Mouse (Mus musculus) liver, postnatal 0 days (tissue): Measurements from ENCODE around the gene Tox2. TPM values are rescaled to one million over a fixed set of nuclear protein-coding genes. Genes with fewer than 3 reads are reported as not detected.

Source experiments
- ATAC-seq: fragments of 200-750 bp; cut with Nextera tagmentation; 2 replicates; pipeline ENCODE4 v1.8.0; 2017; ENCODE audit warnings: mild to moderate bottlenecking, moderate library complexity
- DNase-seq: peaks from one replicate; pipeline ENCODE4 v3.0.0-alpha.2; 2016
- H3K27ac ChIP-seq: fragments of 300-500 bp; sonication (generic); 2 replicates; pipeline ENCODE4 v1.5.1; 2014; ENCODE audit warnings: antibody characterized with exemption, moderate library complexity, mild to moderate bottlenecking, low read depth
- H3K27me3 ChIP-seq: fragments of 300-500 bp; sonication (generic); 2 replicates; pipeline ENCODE4 v1.6.1; 2014; ENCODE audit warnings: low read length, control low read depth, mixed read lengths; ENCODE audit not compliant: insufficient read depth
- H3K36me3 ChIP-seq: fragments of 300-500 bp; sonication (generic); replicated peaks from 2 replicates; pipeline ENCODE4 v1.6.1; 2014; ENCODE audit warnings: mild to moderate bottlenecking, control low read depth, low read length, moderate library complexity, mixed read lengths; ENCODE audit not compliant: insufficient read depth
- H3K4me1 ChIP-seq: fragments of 300-500 bp; sonication (generic); 2 replicates; pipeline ENCODE4 v1.6.1; 2014; ENCODE audit warnings: antibody characterized with exemption, mild to moderate bottlenecking, control low read depth; ENCODE audit not compliant: insufficient read depth
- H3K4me2 ChIP-seq: fragments of 300-500 bp; sonication (generic); 2 replicates; pipeline ENCODE4 v1.6.1; 2014; ENCODE audit warnings: low read depth, mild to moderate bottlenecking, low read length, moderate library complexity, mixed read lengths
- H3K4me3 ChIP-seq: fragments of 300-500 bp; sonication (generic); 2 replicates; pipeline ENCODE4 v1.5.1; 2014; ENCODE audit warnings: low read depth, low read length
- H3K9ac ChIP-seq: fragments of 300-500 bp; sonication (generic); replicated peaks from 2 replicates; pipeline ENCODE4 v1.6.1; 2014; ENCODE audit warnings: mild to moderate bottlenecking, moderate library complexity
- H3K9me3 ChIP-seq: fragments of 300-500 bp; sonication (generic); 2 replicates; pipeline ENCODE4 v1.6.1; 2016; ENCODE audit warnings: mild to moderate bottlenecking, control low read depth, low read length, mixed read lengths
- CTCF ChIP-seq: sonication (generic); IDR thresholded peaks from 2 replicates; pipeline ENCODE4 v1.5.1; 2016; ENCODE audit warnings: antibody characterized with exemption, low read depth
- EP300 ChIP-seq: IDR thresholded peaks from 2 replicates; pipeline ENCODE4 v1.6.1; 2016; ENCODE audit warnings: antibody characterized with exemption, low read depth, mild to moderate bottlenecking
- WGBS: fragments of 180-500 bp; shearing (Covaris S2); extraction: QIAGEN DNeasy Blood & Tissue Kit; methylation state at CpG from one replicate; pipeline ENCODE4 v1.1.7; 2014; ENCODE audit not compliant: insufficient replicate concordance; 5-methylcytosine and 5-hydroxymethylcytosine counted together
- polyA plus RNA-seq: library from polyadenylated mRNA; unstranded; fragments of >200 nt; fragmentation: Nextera tagmentation; extraction: Ambion mirVana; gene quantifications from 2 replicates; pipeline ENCODE4 v1.2.1, GENCODE M21; 2015

Gene Tox2
- polyA plus RNA-seq, 1 experiment from 2014 or later: 0.38 TPM

GRCm38 (mm10) chr2:163360858-163361623 lies 158.1 kb downstream of the Tox2 start:
- Histone ChIP-seq H3K9ac (no peak overlapping the region), H3K4me2 (no peak overlapping the region), H3K4me3 (no peak overlapping the region), H3K36me3 (no peaks in the 10 kb centered on the region), H3K9me3 (no peaks in the 10 kb centered on the region), H3K4me1 (0 out of 2 replicates have a peak, but pooled peaks cover 4% of the 10 kb centered on the region), H3K27me3 (no peaks in the 10 kb centered on the region), H3K27ac (no peak overlapping the region)
- DNase-seq: no peak
- ATAC-seq: no peak
- no peak for TF ChIP-seq CTCF
- no peak for TF ChIP-seq EP300
- 85% methylated on average over 16 of the region's 16 CpGs for WGBS

DNA sequence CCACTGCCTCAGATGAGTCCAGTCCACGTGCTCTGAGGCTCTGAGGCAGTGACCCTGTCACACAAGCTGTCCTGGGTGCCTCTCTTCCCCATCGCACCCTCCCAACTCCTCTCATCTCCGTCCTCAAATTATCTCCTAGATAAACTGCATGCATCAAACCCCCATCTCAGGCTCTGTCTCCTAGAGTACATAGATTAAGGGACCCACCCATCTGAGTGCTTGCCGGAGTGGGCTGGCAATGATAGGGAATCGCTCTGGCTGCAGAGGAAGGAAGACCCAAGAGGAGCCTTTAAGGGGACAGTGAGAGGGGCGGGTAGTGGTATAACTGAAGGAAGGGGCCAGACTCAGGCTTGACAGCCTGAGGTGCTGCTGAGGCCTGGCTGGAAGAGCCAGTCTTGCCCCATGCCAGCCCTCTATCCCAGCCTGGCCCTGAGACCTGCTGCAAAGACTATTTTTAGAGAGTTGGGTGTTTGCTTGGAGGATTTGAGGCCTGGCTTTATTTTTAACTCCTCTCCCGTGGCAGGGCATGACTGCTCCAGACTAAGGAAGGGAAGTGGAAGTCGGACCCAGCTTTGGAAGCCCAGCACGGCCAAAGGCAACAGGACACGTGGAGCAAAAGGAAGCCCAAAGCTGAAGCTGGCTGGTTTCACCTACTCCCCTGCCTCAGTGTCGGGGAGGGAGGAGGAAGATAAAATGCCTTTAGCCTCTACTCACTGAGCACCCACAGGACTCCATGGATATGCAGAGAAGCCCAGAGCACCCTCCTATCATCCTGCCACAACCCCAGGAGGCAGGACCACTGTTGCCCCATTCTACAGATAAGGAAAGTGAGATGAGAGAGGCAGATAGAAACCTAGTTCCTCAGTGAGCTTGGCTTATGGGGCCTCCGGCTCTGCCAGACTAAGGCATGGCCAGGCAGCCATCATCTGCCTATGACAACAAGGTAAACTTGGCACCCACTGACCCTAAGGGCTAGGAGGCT lies 160.3 kb downstream of the Tox2 start:
- no peaks in the 10 kb centered on the region for H3K36me3 ChIP-seq
- 0 out of 2 replicates have a peak overlapping the region, but pooled peaks have one; percentile 27 for H3K4me2 ChIP-seq
- H3K27ac ChIP-seq: no peak overlapping the region
- WGBS: 50% methylated on average over 12 of the region's 12 CpGs
- 0 out of 2 replicates have a peak, but pooled peaks cover 4% of the 10 kb centered on the region for H3K4me1 ChIP-seq
- H3K27me3 ChIP-seq: no peaks in the 10 kb centered on the region
- DNase-seq (no peak), ATAC-seq (peak; percentile 28)
- H3K9me3 ChIP-seq: no peaks in the 10 kb centered on the region
- no peak overlapping the region for H3K4me3 ChIP-seq
- TF ChIP-seq CTCF: no peak
- TF ChIP-seq EP300: 0 out of 2 replicates have a peak, but pooled peaks have one; percentile 12
- no peak overlapping the region for H3K9ac ChIP-seq

DNA sequence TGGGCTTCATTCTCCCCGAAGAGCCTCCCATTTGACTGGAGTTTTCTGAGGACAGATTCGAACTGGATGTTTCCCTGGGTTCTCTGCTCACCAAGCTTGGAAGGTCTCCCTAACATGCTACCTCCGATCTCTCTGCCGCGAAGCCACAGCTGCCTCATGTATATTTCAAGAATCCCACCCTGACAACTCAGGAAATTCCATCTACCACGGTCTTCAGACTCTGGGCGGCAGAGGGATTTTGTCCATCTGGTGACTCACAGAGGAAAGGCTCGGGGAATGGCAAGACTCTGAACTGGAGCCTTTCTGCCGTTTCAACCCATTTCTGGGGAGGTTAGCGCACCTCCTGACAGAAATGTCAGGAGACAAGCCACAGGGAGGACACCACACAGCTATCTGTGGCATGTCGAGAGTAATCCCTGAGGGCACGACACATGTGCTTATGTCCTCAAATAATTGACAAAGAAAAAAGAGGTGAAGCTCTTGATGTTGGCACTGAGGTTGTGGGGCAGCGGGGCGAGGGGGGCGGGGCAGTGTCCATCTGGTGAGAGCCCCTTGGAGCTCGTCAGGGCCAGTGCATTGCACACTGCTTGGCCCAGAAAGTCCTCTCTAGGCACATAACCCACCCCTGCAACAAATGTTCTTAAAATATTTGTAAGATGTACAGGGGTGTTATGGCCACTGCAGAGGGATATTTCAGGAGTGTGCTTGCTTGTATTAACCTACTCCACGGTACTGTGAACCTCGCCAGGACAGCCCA lies 162.0 kb downstream of the Tox2 start:
- no peaks in the 10 kb centered on the region for H3K9me3 ChIP-seq
- ATAC-seq (no peak), DNase-seq (no peak)
- no peaks in the 10 kb centered on the region for H3K27me3 ChIP-seq
- H3K9ac ChIP-seq: no peak overlapping the region
- no peak overlapping the region for H3K4me3 ChIP-seq
- no peaks in the 10 kb centered on the region for H3K36me3 ChIP-seq
- WGBS: 67% methylated on average over 18 of the region's 18 CpGs
- no peaks in the 10 kb centered on the region for H3K4me1 ChIP-seq
- TF ChIP-seq CTCF: no peak
- no peak for TF ChIP-seq EP300
- H3K27ac ChIP-seq: no peak overlapping the region
- no peak overlapping the region for H3K4me2 ChIP-seq

DNA sequence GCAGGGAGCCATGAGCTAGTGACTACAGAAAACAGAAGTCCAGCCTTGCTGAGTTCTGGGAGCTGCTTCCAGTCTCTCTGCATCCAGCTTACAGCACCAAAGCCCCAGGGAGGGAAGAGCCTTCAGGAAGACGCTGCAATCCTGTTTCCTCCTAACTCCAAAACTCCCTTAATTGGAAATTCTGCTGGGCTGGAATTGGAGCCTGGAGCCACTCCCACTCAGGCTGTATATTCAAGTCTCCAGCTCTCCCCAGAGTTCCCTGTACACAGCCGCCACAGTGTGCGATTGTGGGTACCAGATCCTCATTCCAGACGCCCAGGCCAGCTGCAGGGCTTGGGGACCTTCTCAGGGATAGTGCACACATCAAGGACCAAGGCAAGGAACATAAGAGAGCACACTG lies 167.2 kb downstream of the Tox2 start:
- no peak overlapping the region for H3K4me3 ChIP-seq
- no peak overlapping the region for H3K27ac ChIP-seq
- no peak for ATAC-seq
- no peak for DNase-seq
- H3K4me2 ChIP-seq: no peak overlapping the region
- no peak for TF ChIP-seq CTCF
- 48% methylated on average over 4 of the region's 4 CpGs for WGBS
- no peaks in the 10 kb centered on the region for H3K36me3 ChIP-seq
- no peaks in the 10 kb centered on the region for H3K4me1 ChIP-seq
- H3K9me3 ChIP-seq: no peaks in the 10 kb centered on the region
- no peak overlapping the region for H3K9ac ChIP-seq
- peaks cover 12% of the 10 kb centered on the region; the same call in 1 of the 2 replicates for H3K27me3 ChIP-seq

- Histone ChIP-seq H3K9ac (no peak overlapping the region), H3K4me3 (no peak overlapping the region), H3K36me3 (no peaks in the 10 kb centered on the region), H3K27ac (no peak overlapping the region), H3K9me3 (no peaks in the 10 kb centered on the region), H3K27me3 (peaks cover 27% of the 10 kb centered on the region), H3K4me1 (no peaks in the 10 kb centered on the region), H3K4me2 (no peak overlapping the region)
- 65% methylated on average over 1 of the region's 1 CpGs for WGBS
- TF ChIP-seq CTCF: no peak
- ATAC-seq (no peak), DNase-seq (no peak)
Measured at GRCm38 (mm10) chr2:163372627-163373026, 169.7 kb downstream of the Tox2 start.

Other genes with a start within 250 kb of the Tox2 start
- 9.4 and 14.0 TPM in 2 replicates for gene Sgk2, start 215.8 kb upstream of the Tox2 start, polyA plus RNA-seq
- 18.4 and 19.5 TPM in 2 replicates for gene Ift52, start 185.8 kb upstream of the Tox2 start, polyA plus RNA-seq
- gene Mybl2, start 148.4 kb upstream of the Tox2 start, polyA plus RNA-seq: 23.2 and 24.2 TPM in 2 replicates
- gene Gtsf1l, start 115.3 kb upstream of the Tox2 start, polyA plus RNA-seq: not detected in 2 replicates
- gene Jph2, start 194.9 kb downstream of the Tox2 start, polyA plus RNA-seq: 0.11 and 0.19 TPM in 2 replicates
- 42.6 and 50.4 TPM in 2 replicates for gene Oser1, start 221.6 kb downstream of the Tox2 start, polyA plus RNA-seq
- gene Gdap1l1, start 235.4 kb downstream of the Tox2 start, polyA plus RNA-seq: not detected in 2 replicates